Mouse (Mus musculus) olfactory bulb, adult 2 months (tissue): Measurements from ENCODE around the gene Rabl3.

ENCODE experiments used
- CTCF ChIP-seq: fragments of 200-500 bp; IDR thresholded peaks from 2 replicates; pipeline ENCODE4 v1.5.1; 2012; ENCODE audit warnings: low read depth, mild to moderate bottlenecking, low read length, moderate library complexity; ENCODE audit not compliant: insufficient read depth
- POLR2A ChIP-seq: fragments of 200-500 bp; IDR thresholded peaks from 2 replicates; pipeline ENCODE4 v1.6.1; 2012; ENCODE audit warnings: mild to moderate bottlenecking, low read depth, low read length, moderate library complexity; ENCODE audit not compliant: insufficient read depth

DNA sequence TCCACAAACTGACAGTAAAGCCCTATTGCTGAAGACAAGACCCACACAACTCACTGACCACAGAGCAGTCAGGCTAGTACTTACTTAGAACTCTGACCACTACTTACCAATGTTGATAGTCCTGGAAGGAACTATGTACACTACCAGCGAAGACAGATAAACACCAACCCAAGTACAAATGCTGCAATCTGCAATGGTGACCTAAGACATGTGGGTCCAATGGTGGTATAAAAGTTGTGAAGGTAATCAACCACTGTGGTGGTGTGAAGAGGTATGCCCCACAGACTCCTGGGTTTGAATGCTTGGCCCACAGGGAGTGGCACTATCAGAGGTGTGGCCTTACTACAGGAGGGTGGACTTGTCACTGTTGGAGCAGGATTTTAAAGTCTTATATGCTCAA lies 20.0 kb upstream of the Rabl3 start:
- no peak for TF ChIP-seq CTCF
- TF ChIP-seq POLR2A: no peak
